Mouse (Mus musculus): ENCODE data around the gene Itm2b.

The Itm2b gene

GRCm38 (mm10) chr14:73394263-73395006 is 9.3 kb upstream of the Itm2b start:
- no peak for DNase-seq (ENCODE audit: low spot score)

DNA sequence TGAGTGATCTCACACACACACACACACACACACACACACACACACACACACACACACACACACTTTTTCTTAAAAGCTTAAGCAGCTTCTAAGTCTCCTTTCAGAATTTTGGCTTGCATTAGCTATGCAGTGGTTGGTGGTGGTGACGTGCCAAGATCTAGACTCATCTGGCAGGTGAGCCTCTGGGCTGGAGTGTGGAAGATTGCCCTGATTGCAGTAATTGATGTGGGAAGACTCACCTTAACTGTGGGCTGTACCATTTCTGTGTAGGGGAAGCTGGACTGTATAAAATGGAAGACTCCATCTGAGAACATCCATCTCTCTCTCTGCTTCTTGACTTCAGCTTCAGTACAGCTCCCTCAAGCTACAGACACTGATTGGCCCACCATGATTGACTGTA is 6.4 kb upstream of the Itm2b start:
- no peak for DNase-seq (ENCODE audit: low spot score)

DNA sequence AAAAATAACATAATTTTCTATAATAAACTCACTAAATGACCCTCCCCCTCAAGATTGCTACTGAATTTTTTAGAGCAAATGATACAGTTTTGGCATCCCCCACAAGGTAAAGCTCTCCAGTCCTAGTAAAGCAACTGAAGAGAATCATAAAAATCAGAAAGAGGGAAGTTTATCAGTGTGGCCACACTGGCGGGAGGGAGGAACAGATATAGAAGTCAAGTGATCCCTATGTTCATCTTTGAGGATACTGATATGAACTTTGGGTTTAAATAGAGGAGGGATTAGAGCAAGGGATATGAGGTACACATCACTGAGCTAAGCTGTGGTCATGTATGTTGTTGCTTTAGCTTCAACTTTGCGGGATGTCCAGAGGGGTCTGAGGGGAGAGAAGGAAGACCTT is 5.1 kb upstream of the Itm2b start:
- no peak for DNase-seq (ENCODE audit: low spot score)

GRCm38 (mm10) chr14:73389059-73389458 is 4.0 kb upstream of the Itm2b start:
- DNase-seq (ENCODE audit: low spot score): no peak

GRCm38 (mm10) chr14:73388546-73388945 is 3.5 kb upstream of the Itm2b start:
- DNase-seq (ENCODE audit: low spot score): no peak

DNA sequence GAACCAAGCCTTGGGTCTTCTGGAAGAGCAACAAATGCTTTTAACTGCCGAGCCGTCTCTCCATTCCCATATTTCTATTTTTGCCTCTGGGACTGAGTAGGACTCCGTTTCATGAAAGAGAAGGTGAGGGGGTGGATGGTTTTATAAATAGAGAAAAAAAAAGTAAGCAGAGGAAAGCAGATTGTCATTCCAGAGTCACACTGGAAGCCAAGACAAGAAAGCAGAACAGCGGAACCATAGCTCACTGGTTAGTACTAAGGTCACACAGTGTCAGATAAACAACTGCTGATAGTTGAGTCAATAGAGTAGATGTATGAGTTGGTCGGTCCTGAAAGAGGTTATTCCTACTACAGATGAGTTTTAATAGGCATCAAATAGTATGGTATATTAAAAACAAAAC is 1.4 kb upstream of the Itm2b start:
- no peak for DNase-seq (ENCODE audit: low spot score)

DNA sequence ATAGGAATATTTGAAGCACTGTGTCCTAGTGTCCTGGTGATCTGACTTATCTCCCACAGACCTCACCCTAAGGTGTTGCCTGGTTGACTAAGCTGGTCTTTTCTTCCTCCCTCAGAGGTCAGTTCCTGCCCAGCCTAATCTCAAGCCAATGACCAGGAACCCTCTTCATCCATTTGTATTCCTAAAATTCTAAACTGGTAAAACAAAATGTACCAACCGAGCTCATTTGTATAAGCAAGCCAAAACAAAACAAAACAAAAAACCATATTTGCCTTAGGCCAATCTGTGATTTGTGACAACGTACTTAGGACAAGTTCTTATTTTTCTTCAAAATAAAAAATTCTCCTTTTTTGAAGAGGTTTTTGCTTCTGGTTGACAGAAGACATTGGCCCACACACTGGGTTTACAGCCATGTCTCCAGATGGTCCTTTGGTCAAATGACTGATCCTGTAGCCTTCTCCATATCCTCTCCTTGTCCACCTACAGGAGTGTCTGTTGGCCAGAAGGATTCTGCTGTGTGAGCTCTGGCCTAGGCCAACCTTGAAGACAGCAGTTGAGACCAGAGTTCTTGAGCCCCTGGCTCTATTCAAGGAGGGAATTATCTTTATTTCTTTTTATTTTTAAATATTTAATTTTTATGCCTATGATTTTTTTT is 758 bp upstream of the Itm2b start:
- DNase-seq (ENCODE audit: low spot score): no peak

DNA sequence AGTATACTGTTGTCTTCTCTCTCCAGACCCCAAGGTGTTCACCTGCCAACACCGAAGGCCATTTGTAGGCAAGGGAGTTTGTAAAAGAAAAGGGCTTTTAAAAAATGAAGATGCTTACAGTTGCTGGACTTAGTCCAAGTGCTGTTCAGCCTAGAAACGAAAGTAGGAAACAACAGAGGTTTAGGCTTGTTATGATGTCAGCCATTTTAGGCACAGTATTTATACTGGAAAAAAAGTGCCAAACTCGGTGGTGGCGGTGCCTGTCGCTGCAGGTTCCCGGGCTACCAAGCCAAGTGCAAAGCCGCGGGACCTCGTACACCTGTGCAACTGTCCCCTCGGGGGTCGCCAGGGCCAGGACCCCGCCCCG is 560 bp downstream of the Itm2b start:
- DNase-seq (ENCODE audit: low spot score): peak; percentile 43

DNA sequence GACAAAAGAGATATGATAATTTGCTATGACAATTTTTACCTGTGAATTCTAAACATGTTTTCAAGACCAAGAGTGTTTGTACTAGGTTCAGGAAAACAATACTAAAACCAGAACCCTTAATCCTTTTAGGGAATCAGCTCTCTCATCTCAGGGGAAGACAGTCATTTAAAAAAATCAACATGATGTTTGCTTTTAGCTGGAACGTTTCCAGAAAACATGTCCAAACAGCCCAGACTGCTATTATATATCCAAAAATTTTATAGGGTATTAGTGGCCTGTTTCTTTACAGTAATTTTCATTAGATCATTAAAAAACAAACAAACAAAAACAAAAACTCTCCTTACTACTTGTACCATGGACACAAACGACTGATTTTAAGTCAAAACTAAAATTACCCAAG is 1.3 kb downstream of the Itm2b start:
- no peak for DNase-seq (ENCODE audit: low spot score)

DNA sequence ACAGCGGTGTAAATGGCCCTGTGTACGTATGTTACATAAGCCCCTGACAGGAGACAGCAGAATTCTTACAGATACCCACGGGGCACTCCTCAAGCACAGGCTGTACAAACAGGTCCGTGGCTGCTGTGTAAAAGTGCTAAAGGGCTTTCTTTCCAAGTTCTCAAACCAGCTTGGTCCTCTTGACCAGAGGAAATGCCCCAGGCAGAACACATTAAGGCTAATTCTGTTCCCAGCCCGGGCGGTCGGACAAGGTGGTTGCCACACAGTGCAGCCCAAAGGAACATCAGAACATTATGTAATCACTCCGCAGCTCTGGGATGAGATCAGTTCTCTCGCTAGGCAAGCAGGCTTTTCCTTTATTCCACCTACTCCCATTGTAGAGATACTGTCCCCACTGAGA is 2.4 kb downstream of the Itm2b start:
- no peak for DNase-seq (ENCODE audit: low spot score)

DNA sequence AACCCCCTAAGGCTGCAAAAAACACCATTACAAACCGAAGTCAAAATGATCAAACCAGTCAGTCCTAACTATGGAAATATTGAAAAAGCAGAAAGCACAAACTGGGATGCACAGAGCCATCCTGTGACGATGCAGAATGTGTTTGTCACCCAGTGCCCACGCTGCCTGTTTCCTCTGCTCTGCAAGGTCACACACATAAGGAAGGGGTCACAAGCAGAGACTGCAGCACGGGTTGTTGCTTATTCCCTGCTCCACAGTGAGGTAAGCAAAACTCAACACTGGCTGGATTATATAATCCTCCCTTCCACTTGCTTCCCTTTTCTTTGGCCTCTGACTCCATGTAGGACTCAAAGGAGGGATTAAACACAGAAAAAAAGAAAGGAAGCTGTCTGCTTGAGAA is 3.5 kb downstream of the Itm2b start:
- no peak for DNase-seq (ENCODE audit: low spot score)

DNA sequence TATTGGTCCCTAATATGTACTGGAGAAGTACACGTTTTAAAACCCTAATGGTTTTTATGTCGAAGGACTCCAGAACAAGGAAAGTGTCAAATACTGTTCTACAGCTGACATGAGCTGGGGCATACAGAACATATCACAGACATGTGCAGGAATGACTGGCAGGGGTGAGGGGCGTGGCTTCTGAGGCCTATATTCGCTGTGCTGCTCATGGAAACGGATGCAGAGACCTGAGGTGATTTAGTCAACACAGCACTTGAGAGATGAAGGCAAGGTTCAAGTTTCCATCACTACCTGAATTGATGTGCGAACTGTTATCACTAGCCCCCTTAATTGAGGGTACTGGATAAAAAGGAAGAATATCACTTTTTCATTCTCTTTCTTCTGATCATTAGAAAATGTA is 7.3 kb downstream of the Itm2b start:
- DNase-seq (ENCODE audit: low spot score): no peak

DNA sequence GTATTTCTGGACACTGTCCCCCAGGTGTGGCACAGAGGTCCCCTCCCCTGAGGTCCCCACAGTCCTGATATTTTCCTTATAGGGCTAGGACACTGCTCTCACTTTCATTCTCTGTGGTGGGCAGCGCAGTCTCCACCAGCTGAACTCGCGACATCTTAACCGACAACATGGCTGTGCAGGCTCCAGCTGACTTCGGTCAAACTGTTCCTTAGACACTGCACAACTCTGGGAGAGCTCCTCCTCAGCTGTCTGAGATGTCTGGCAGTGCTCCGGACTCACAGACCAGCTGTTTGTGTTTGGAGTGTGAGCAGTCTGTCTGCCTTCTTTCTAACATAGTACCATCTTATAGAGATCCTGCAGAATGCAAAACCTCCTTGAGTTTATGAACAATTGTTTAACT is 8.2 kb downstream of the Itm2b start:
- no peak for DNase-seq (ENCODE audit: low spot score)

DNA sequence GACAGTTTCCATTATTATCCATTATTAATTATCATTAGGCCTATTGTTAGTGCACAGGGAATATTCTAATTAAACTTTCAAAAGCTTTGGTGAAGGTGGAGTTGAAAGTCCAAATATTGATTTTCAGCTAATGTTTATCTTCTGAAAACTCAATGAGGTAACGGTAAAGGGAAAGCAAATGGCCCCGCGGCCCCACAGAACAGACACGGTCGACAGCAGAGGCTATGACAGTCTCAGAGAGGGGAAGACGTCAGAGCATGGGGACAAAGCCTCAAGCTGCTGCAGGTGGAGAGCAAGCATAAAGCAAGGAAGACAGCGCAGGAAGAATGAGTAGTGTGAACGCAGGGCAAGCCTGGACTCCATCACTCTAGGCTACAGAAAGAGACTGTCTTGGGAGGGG is 9.2 kb downstream of the Itm2b start:
- no peak for DNase-seq (ENCODE audit: low spot score)

DNA sequence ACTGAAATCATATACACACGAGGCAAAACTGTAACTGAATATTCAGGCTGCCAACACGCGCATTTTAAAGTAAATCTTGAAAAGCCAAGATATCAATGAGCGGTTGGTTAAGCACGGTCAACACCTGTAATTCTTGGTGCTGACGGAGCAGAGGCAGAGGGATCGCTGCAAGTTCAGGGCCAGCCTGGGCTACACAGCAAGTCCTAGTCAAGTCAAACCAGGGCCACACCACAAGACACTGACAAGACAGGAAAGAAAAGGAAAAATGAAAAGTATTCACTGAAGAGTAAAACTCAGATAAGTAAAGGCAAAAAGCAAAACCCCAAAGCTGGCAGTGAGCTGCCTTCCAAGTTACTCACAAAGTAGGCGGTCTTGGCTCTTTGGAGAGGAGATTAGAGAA is 9.6 kb downstream of the Itm2b start:
- DNase-seq (ENCODE audit: low spot score): no peak

DNA sequence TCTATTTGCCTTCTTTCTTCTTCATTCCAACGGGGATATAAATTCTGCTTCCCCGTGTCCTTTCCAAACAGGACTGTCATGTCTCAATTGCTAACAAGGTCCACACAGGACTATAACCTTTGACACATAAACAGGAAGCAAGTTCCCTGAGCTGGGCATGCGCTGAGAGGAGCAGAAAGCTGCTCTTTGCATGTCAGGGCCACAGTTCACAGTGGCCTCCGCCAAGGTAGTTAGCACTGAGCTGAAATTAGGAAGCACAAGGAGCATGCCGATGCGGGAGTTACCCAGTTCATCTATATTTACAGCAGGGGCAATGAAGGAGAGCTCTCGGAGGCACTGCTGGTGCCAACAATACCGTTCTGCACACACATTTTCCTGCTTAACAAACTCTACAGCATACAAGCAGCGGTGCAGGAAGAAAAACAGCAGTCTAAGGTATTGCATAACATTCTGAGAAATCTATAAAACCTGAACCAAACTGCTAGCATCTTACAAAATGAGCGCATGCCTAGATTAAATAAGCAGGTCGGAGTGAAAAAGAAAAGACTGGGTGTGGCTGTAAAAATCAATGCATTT is 10.7 kb downstream of the Itm2b start:
- DNase-seq (ENCODE audit: low spot score): no peak

DNA sequence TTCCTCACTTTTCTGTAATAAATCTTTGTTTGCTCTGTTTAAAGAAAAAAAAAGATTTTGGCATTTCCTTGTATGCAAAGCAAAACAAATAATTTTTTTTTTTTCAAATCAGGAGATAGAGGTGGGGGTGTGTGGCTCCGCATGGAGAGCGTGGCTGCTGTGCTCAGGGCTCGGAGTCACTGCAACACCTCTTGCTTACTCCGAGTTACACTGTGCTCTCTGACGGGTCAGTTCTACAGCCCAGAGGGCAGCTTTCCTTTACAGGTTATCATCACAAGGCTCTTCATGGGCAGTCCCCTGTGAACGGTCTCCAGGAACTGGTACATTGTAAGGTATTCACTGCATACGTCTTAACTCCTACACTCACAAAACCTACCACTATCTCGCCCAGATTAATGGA is 11.5 kb downstream of the Itm2b start:
- no peak for DNase-seq (ENCODE audit: low spot score)

DNA sequence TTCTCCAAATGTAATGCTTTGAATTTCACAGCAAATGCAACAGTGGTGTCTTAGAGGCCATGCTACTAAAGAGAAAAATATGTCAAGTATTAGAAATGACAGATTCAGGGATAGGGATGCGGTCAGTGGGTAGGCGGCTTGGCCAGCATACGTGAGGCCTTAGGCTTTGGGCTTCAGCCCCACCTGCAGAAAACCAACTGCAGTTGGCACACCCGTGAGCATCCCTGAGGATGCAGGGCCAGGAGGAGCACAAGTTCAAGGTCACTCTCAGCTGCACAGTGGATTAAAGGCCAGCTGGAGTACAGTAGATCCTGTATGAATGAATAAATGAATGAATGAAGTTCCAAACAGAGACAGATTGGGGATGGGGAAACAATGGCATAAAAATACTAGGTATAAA is 12.1 kb downstream of the Itm2b start:
- DNase-seq (ENCODE audit: low spot score): no peak

- no peak for DNase-seq (ENCODE audit: low spot score)
Observed at GRCm38 (mm10) chr14:73371577-73371976, 13.5 kb downstream of the Itm2b start.

- no peak for DNase-seq (ENCODE audit: low spot score)
Observed at GRCm38 (mm10) chr14:73370695-73371372, 14.3 kb downstream of the Itm2b start.

GRCm38 (mm10) chr14:73370078-73370670 is 14.9 kb downstream of the Itm2b start:
- DNase-seq (ENCODE audit: low spot score): no peak

DNA sequence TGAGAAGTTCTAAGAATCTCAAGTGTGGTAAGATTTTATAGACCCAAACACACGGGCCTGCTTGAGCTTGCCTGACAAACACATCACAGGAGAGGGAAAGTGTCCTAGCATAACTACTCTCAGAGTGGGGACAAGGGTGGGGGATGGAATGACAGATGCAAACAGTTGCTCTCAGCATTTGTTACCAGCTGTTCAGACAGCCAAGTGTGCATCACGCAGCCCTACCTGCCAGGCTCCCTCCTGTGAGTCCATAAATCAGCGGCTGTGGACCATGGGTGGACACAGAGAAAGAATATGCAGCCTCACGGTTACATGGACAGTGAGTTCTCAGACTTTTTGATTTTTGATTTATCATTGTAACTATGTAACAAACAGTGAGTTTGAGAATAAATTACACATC is 15.5 kb downstream of the Itm2b start:
- no peak for DNase-seq (ENCODE audit: low spot score)

GRCm38 (mm10) chr14:73368966-73369365 is 16.1 kb downstream of the Itm2b start:
- DNase-seq (ENCODE audit: low spot score): no peak

Data from c-Kit-positive CD71-positive TER-119-positive erythroid progenitor cells, embryonic 14.5 days (primary cell).